Mouse (Mus musculus): ENCODE data around the gene Babam2. TPM values are rescaled to one million over a fixed set of nuclear protein-coding genes. Genes with fewer than 3 reads are reported as not detected.

Babam2 gene
- polyA plus RNA-seq, 1 experiment = 77.2 TPM

DNA sequence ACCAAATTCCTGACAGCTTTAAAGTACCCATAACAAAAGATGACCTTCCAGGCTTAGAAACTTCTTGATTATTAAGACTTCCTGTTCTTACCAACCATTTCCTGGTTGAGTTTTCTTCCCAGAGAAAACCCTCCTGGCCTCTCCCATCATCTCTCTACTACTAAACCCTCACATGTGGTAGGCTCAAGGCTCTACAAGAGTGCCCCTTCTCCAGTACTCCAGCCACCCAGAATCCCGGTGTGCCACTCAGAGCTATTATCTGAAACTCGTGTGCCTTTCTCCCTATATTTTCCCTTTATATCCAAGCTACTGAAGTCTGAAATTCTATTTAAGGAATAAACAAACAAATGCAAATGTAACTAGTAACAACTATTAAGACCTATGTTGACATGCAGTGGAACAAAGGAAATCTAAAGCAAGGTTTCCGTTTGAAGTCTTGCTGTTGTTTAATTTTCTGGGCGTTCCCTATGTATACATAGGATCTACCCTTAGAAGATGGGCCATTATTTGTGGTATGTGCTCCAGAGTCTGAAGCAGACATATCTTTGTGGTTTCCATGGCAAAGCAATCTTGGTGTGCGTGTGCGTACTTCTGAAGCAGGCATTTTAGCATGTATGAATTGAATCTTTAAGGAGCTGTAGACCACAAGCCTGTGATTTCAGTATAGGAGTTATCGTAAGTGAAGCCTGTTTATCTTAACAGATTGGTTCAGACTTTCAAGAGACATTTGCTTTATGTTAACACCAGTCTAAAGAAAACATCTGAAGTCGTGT is 361.2 kb downstream of the Babam2 start:
- no peak overlapping the region for H3ac ChIP-seq (ENCODE audit: control insufficient read depth, insufficient read length)
- no peak overlapping the region for H3K4me2 ChIP-seq (ENCODE audit: low read depth)
- TF ChIP-seq CEBPB (IDR thresholded peaks at IDR 0.05; ENCODE audit: insufficient read depth, poor library complexity, severe bottlenecking) (no peak), USF1 (IDR thresholded peaks at IDR 0.05; ENCODE audit: low read depth) (no peak), TCF3 (IDR thresholded peaks at IDR 0.05; ENCODE audit: insufficient read length, low read depth) (no peak)
- H3K36me3 ChIP-seq (ENCODE audit: control insufficient read depth, insufficient read depth) = no peaks in the 10 kb centered on the region
- H3K79me2 ChIP-seq (ENCODE audit: control insufficient read depth, insufficient read depth) = no peaks in the 10 kb centered on the region
- no peaks in the 10 kb centered on the region for H3K27me3 ChIP-seq (ENCODE audit: control insufficient read depth, insufficient read depth, insufficient read length)
- no peak overlapping the region for H3K4me3 ChIP-seq

GRCm38 (mm10) chr5:32059254-32059796 is 361.8 kb downstream of the Babam2 start:
- H3K36me3 ChIP-seq (ENCODE audit: control insufficient read depth, insufficient read depth) = no peaks in the 10 kb centered on the region
- TF ChIP-seq USF1 (IDR thresholded peaks at IDR 0.05; ENCODE audit: low read depth) = no peak
- TF ChIP-seq POLR2A (IDR thresholded peaks at IDR 0.05; ENCODE audit: insufficient read length, low read depth) = no peak
- TF ChIP-seq SRF (IDR thresholded peaks at IDR 0.05; ENCODE audit: control insufficient read depth, insufficient read length, low read depth) = no peak
- no peak overlapping the region for H3K4me2 ChIP-seq (ENCODE audit: low read depth)
- no peaks in the 10 kb centered on the region for H3K79me2 ChIP-seq (ENCODE audit: control insufficient read depth, insufficient read depth)
- no peaks in the 10 kb centered on the region for H3K27me3 ChIP-seq (ENCODE audit: control insufficient read depth, insufficient read depth, insufficient read length)
- H3K4me3 ChIP-seq = no peak overlapping the region
- H3ac ChIP-seq (ENCODE audit: control insufficient read depth, insufficient read length) = no peak overlapping the region

- Histone ChIP-seq H3K4me3 (no peak overlapping the region), H3K4me2 (ENCODE audit: low read depth) (no peak overlapping the region), H3ac (ENCODE audit: control insufficient read depth, insufficient read length) (no peak overlapping the region), H3K79me2 (ENCODE audit: control insufficient read depth, insufficient read depth) (no peaks in the 10 kb centered on the region), H3K36me3 (ENCODE audit: control insufficient read depth, insufficient read depth) (no peaks in the 10 kb centered on the region), H3K27me3 (ENCODE audit: control insufficient read depth, insufficient read depth, insufficient read length) (no peaks in the 10 kb centered on the region)
- TF ChIP-seq TCF3 (IDR thresholded peaks at IDR 0.05; ENCODE audit: insufficient read length, low read depth) = no peak
- TF ChIP-seq E2F4 (IDR thresholded peaks at IDR 0.05; ENCODE audit: insufficient read depth) = no peak
- TF ChIP-seq SRF (IDR thresholded peaks at IDR 0.05; ENCODE audit: control insufficient read depth, insufficient read length, low read depth) = no peak
- TF ChIP-seq POLR2A (IDR thresholded peaks at IDR 0.05; ENCODE audit: insufficient read length, low read depth) = no peak
- no peak for TF ChIP-seq POLR2AphosphoS2 (IDR thresholded peaks at IDR 0.05; ENCODE audit: insufficient read length, low read depth)
- no peak for TF ChIP-seq CEBPB (IDR thresholded peaks at IDR 0.05; ENCODE audit: insufficient read depth, poor library complexity, severe bottlenecking)
- TF ChIP-seq TCF12 (IDR thresholded peaks at IDR 0.05; ENCODE audit: insufficient read depth, poor library complexity, severe bottlenecking) = no peak
- TF ChIP-seq MYOD1 (IDR thresholded peaks at IDR 0.05; ENCODE audit: control insufficient read depth in 1 of 3, insufficient read length in 2 of 3, low read depth in 2 of 3) = no peak
- TF ChIP-seq MYOG (IDR thresholded peaks at IDR 0.05; ENCODE audit: control insufficient read depth in 1 of 3, insufficient read depth in 1 of 3, insufficient read length in 2 of 3, low read depth in 2 of 3) = no peak
- no peak for TF ChIP-seq MAX (IDR thresholded peaks at IDR 0.05; ENCODE audit: low read depth)
- TF ChIP-seq REST (IDR thresholded peaks at IDR 0.05; ENCODE audit: insufficient read depth, insufficient read length) = no peak
- no peak for TF ChIP-seq USF1 (IDR thresholded peaks at IDR 0.05; ENCODE audit: low read depth)
Measured at GRCm38 (mm10) chr5:32060485-32060884, 363.0 kb downstream of the Babam2 start.

GRCm38 (mm10) chr5:32061854-32062253 is 364.4 kb downstream of the Babam2 start:
- no peak for TF ChIP-seq TCF3 (IDR thresholded peaks at IDR 0.05; ENCODE audit: insufficient read length, low read depth)
- TF ChIP-seq SRF (IDR thresholded peaks at IDR 0.05; ENCODE audit: control insufficient read depth, insufficient read length, low read depth) = no peak
- TF ChIP-seq POLR2AphosphoS2 (IDR thresholded peaks at IDR 0.05; ENCODE audit: insufficient read length, low read depth) = no peak
- TF ChIP-seq CEBPB (IDR thresholded peaks at IDR 0.05; ENCODE audit: insufficient read depth, poor library complexity, severe bottlenecking) = no peak
- peak; percentile 87 to 96 (median 93) for TF ChIP-seq MYOD1 (IDR thresholded peaks at IDR 0.05; ENCODE audit: control insufficient read depth in 1 of 3, insufficient read length in 2 of 3, low read depth in 2 of 3)
- TF ChIP-seq MYOG (IDR thresholded peaks at IDR 0.05; ENCODE audit: control insufficient read depth in 1 of 3, insufficient read depth in 1 of 3, insufficient read length in 2 of 3, low read depth in 2 of 3) = peak in 2 of 3 experiments; percentile 44 to 52
- TF ChIP-seq MAX (IDR thresholded peaks at IDR 0.05; ENCODE audit: low read depth) = no peak
- no peak for TF ChIP-seq REST (IDR thresholded peaks at IDR 0.05; ENCODE audit: insufficient read depth, insufficient read length)
- TF ChIP-seq E2F4 (IDR thresholded peaks at IDR 0.05; ENCODE audit: insufficient read depth) = no peak
- TF ChIP-seq TCF12 (IDR thresholded peaks at IDR 0.05; ENCODE audit: insufficient read depth, poor library complexity, severe bottlenecking) = peak; percentile 76
- Histone ChIP-seq H3ac (ENCODE audit: control insufficient read depth, insufficient read length) (no peak overlapping the region), H3K27me3 (ENCODE audit: control insufficient read depth, insufficient read depth, insufficient read length) (no peaks in the 10 kb centered on the region), H3K4me2 (ENCODE audit: low read depth) (no peak overlapping the region), H3K4me3 (no peak overlapping the region), H3K36me3 (ENCODE audit: control insufficient read depth, insufficient read depth) (no peaks in the 10 kb centered on the region), H3K79me2 (ENCODE audit: control insufficient read depth, insufficient read depth) (no peaks in the 10 kb centered on the region)

- no peak overlapping the region for H3ac ChIP-seq (ENCODE audit: control insufficient read depth, insufficient read length)
- H3K4me3 ChIP-seq = no peak overlapping the region
- TF ChIP-seq TCF3 (IDR thresholded peaks at IDR 0.05; ENCODE audit: insufficient read length, low read depth) (no peak), MYOG (IDR thresholded peaks at IDR 0.05; ENCODE audit: control insufficient read depth in 1 of 3, insufficient read depth in 1 of 3, insufficient read length in 2 of 3, low read depth in 2 of 3) (peak in 2 of 3 experiments; percentile 5 to 45)
- no peaks in the 10 kb centered on the region for H3K79me2 ChIP-seq (ENCODE audit: control insufficient read depth, insufficient read depth)
- H3K4me2 ChIP-seq (ENCODE audit: low read depth) = no peak overlapping the region
- H3K36me3 ChIP-seq (ENCODE audit: control insufficient read depth, insufficient read depth) = no peaks in the 10 kb centered on the region
- H3K27me3 ChIP-seq (ENCODE audit: control insufficient read depth, insufficient read depth, insufficient read length) = no peaks in the 10 kb centered on the region
Measured at GRCm38 (mm10) chr5:32064341-32065105, 367.0 kb downstream of the Babam2 start.
